Mouse (Mus musculus): ENCODE data around the gene Tstd2. TPM values are rescaled to one million over a fixed set of nuclear protein-coding genes. Genes with fewer than 3 reads are reported as not detected.

Gene Tstd2
- 6.6 and 8.3 TPM in 2 replicates for polyA plus RNA-seq (2015; fragmentation: Nextera tagmentation; extraction: Ambion mirVana)

DNA sequence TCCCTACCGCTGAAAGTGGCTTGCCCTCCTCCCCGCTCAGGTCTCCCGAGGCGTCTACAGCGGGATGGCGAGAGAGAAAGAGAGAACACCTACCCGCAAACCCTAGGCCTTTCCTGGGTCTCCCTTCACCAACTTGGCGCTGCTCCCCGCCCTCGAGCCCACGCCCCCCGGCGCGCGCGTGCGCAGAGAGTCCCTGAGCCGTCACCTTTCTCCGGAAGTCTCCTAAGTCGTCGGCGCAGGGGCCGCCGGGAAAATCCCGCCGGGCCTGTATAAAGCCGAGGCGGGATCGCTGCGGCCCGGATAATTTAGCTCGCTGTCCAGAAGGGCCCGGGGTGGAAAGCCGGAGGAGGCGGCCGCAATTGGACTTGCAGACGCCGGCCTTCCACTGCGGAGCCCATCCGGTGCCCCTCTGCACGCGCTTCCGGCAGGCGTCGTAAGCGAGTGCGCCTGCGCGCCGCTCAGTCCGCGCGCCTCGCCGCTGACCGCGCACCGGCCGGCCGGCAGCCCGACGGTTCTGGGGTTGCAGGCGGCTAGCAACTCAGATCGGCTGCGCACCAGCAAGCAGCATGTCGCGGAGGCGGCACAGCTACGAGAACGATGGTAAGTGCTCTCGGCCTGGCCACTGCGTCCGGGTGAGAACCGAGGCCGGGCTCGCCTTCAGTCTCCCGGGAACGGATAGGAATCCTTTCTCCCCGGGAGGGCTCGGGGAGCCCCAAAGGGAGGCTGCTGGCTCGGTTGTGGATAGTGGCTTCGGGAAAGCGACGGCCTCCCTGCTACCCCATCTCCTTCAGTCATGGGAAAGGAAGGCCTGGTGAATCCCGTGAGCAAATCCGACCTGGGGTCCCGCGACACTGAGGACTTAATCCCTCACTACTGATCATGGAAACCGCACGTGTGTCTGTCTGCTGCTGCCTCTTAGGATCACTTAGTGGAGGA, at the start of gene Tstd2, which contains the start of gene Ncbp1:
Gene Tstd2 (minus strand): TSS at position 408 of the 936 bp plus-strand sequence.
Gene Ncbp1 (plus strand): TSS at position 327 of the 936 bp plus-strand sequence.
- TF ChIP-seq EP300 (IDR thresholded peaks at IDR 0.05; ENCODE audit: low read depth) (no peak; the same call in 1 of the 2 replicates), CTCF (IDR thresholded peaks at IDR 0.05; ENCODE audit: low read depth) (no peak)
- H3K27me3 ChIP-seq (ENCODE audit: insufficient read depth, low read length): no peaks in the 10 kb centered on the region
- ATAC-seq: peak; percentile 91
- peak within 1 kb of the TSS; percentile 91 for H3K27ac ChIP-seq (ENCODE audit: low read depth)
- peak within 1 kb of the TSS; percentile 90 for H3K9ac ChIP-seq (replicated peaks)
- peak within 1 kb of the TSS; percentile 97 for H3K4me2 ChIP-seq (ENCODE audit: low read depth, low read length)
- DNase-seq: peak; percentile 95
- peaks cover 24% of the 10 kb centered on the region for H3K4me1 ChIP-seq (ENCODE audit: insufficient read depth)
- peak within 1 kb of the TSS; percentile 90 for H3K4me3 ChIP-seq (ENCODE audit: low read depth, low read length)
- H3K9me3 ChIP-seq (ENCODE audit: low read length): no peaks in the 10 kb centered on the region
- WGBS (ENCODE audit: insufficient replicate concordance): under 1% methylated on average over 86 of the region's 90 CpGs
- H3K36me3 ChIP-seq (replicated peaks; ENCODE audit: insufficient read depth, low read length): peaks cover 9% of the 10 kb centered on the region

- Histone ChIP-seq H3K27ac (ENCODE audit: low read depth) (no peak overlapping the region), H3K36me3 (replicated peaks; ENCODE audit: insufficient read depth, low read length) (peaks cover 56% of the 10 kb centered on the region), H3K9me3 (ENCODE audit: low read length) (no peaks in the 10 kb centered on the region), H3K9ac (replicated peaks) (no peak overlapping the region), H3K4me1 (ENCODE audit: insufficient read depth) (no peaks in the 10 kb centered on the region), H3K27me3 (ENCODE audit: insufficient read depth, low read length) (no peaks in the 10 kb centered on the region), H3K4me3 (ENCODE audit: low read depth, low read length) (no peak overlapping the region), H3K4me2 (ENCODE audit: low read depth, low read length) (no peak overlapping the region)
- TF ChIP-seq CTCF (IDR thresholded peaks at IDR 0.05; ENCODE audit: low read depth) (no peak), EP300 (IDR thresholded peaks at IDR 0.05; ENCODE audit: low read depth) (no peak)
- ATAC-seq (peak; percentile 41; the same call in 1 of the 2 replicates), DNase-seq (no peak)
- 71% methylated on average over 3 of the region's 3 CpGs for WGBS (ENCODE audit: insufficient replicate concordance)
Observed at GRCm38 (mm10) chr4:46186466-46186865, 48.0 kb upstream of the Tstd2 start.

- no peaks in the 10 kb centered on the region for H3K9me3 ChIP-seq (ENCODE audit: low read length)
- peaks cover 62% of the 10 kb centered on the region for H3K36me3 ChIP-seq (replicated peaks; ENCODE audit: insufficient read depth, low read length)
- no peak overlapping the region for H3K4me3 ChIP-seq (ENCODE audit: low read depth, low read length)
- no peak overlapping the region for H3K9ac ChIP-seq (replicated peaks)
- ATAC-seq: no peak
- H3K27ac ChIP-seq (ENCODE audit: low read depth): no peak overlapping the region
- TF ChIP-seq CTCF (IDR thresholded peaks at IDR 0.05; ENCODE audit: low read depth): no peak
- no peak for TF ChIP-seq EP300 (IDR thresholded peaks at IDR 0.05; ENCODE audit: low read depth)
- no peaks in the 10 kb centered on the region for H3K27me3 ChIP-seq (ENCODE audit: insufficient read depth, low read length)
- no peak for DNase-seq
- H3K4me2 ChIP-seq (ENCODE audit: low read depth, low read length): no peak overlapping the region
- WGBS (ENCODE audit: insufficient replicate concordance): 84% methylated on average over 9 of the region's 9 CpGs
- H3K4me1 ChIP-seq (ENCODE audit: insufficient read depth): no peaks in the 10 kb centered on the region
Observed at GRCm38 (mm10) chr4:46185890-46186289, 47.4 kb upstream of the Tstd2 start.

DNA sequence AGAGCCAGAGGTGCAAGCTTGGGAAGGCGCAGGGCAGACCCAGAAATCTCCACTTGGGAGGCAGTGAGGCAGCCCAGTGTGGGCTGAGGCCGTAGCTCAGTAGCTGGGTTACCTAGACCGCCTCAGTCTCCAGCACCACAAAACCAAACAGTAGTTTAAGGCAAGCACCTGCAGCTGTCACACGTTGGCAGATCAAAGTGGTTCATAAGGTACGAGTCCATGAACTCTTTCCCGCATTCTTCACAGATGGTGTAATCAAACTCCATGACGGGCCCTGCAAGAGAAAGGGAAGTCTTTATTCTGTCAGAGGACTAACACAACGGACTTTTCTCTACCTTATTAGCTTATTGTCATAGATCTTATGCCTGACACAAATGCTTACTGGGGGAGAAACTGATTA, 46.9 kb upstream of the Tstd2 start:
- H3K36me3 ChIP-seq (replicated peaks; ENCODE audit: insufficient read depth, low read length): peaks cover 63% of the 10 kb centered on the region
- DNase-seq: no peak

DNA sequence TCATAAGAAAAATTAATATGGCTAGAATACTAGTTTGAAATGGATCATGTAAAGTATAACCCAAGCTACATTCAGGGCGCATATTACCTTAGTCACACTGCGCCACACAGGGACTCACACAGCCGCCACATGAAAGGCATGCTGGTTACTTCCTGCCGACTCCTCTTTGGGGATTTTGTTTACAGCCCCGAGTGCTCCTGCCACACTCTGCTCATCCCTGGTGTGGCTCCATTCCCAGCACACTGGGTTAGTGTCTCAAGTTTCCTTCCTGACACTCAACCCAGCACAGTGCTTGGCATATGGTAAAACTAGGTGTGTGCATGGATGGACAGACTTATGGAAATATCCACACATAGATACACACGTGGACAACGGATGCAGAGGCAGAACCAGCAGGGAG, 43.7 kb upstream of the Tstd2 start:
- Histone ChIP-seq H3K9me3 (ENCODE audit: low read length) (no peaks in the 10 kb centered on the region), H3K27me3 (ENCODE audit: insufficient read depth, low read length) (no peaks in the 10 kb centered on the region), H3K4me1 (ENCODE audit: insufficient read depth) (no peaks in the 10 kb centered on the region), H3K27ac (ENCODE audit: low read depth) (no peak overlapping the region), H3K4me2 (ENCODE audit: low read depth, low read length) (no peak overlapping the region), H3K9ac (replicated peaks) (no peak overlapping the region), H3K36me3 (replicated peaks; ENCODE audit: insufficient read depth, low read length) (peaks cover 53% of the 10 kb centered on the region), H3K4me3 (ENCODE audit: low read depth, low read length) (no peak overlapping the region)
- no peak for ATAC-seq
- no peak for TF ChIP-seq EP300 (IDR thresholded peaks at IDR 0.05; ENCODE audit: low read depth)
- TF ChIP-seq CTCF (IDR thresholded peaks at IDR 0.05; ENCODE audit: low read depth): no peak
- no peak for DNase-seq
- WGBS (ENCODE audit: insufficient replicate concordance): 88% methylated on average over 7 of the region's 7 CpGs

More for the DNA sequence above, 46.9 kb upstream of the Tstd2 start:
- H3K9ac ChIP-seq (replicated peaks): no peak overlapping the region
- H3K4me2 ChIP-seq (ENCODE audit: low read depth, low read length): no peak overlapping the region
- H3K4me1 ChIP-seq (ENCODE audit: insufficient read depth): no peaks in the 10 kb centered on the region
- no peaks in the 10 kb centered on the region for H3K27me3 ChIP-seq (ENCODE audit: insufficient read depth, low read length)
- no peak overlapping the region for H3K27ac ChIP-seq (ENCODE audit: low read depth)
- H3K9me3 ChIP-seq (ENCODE audit: low read length): no peaks in the 10 kb centered on the region
- H3K4me3 ChIP-seq (ENCODE audit: low read depth, low read length): no peak overlapping the region
- TF ChIP-seq CTCF (IDR thresholded peaks at IDR 0.05; ENCODE audit: low read depth) (no peak), EP300 (IDR thresholded peaks at IDR 0.05; ENCODE audit: low read depth) (no peak)
- 77% methylated on average over 8 of the region's 8 CpGs for WGBS (ENCODE audit: insufficient replicate concordance)
- ATAC-seq: 0 out of 2 replicates have a peak, but pooled peaks have one; percentile 29

GRCm38 (mm10) chr4:46181168-46181567, 42.7 kb upstream of the Tstd2 start:
- Histone ChIP-seq H3K4me3 (ENCODE audit: low read depth, low read length) (no peak overlapping the region), H3K9me3 (ENCODE audit: low read length) (no peaks in the 10 kb centered on the region), H3K9ac (replicated peaks) (no peak overlapping the region), H3K36me3 (replicated peaks; ENCODE audit: insufficient read depth, low read length) (peaks cover 60% of the 10 kb centered on the region), H3K27me3 (ENCODE audit: insufficient read depth, low read length) (no peaks in the 10 kb centered on the region), H3K27ac (ENCODE audit: low read depth) (no peak overlapping the region), H3K4me1 (ENCODE audit: insufficient read depth) (no peaks in the 10 kb centered on the region), H3K4me2 (ENCODE audit: low read depth, low read length) (no peak overlapping the region)
- ATAC-seq (no peak), DNase-seq (no peak)
- no peak for TF ChIP-seq CTCF (IDR thresholded peaks at IDR 0.05; ENCODE audit: low read depth)
- TF ChIP-seq EP300 (IDR thresholded peaks at IDR 0.05; ENCODE audit: low read depth): no peak
- 79% methylated on average over 6 of the region's 6 CpGs for WGBS (ENCODE audit: insufficient replicate concordance)

All from liver, postnatal 0 days (tissue).